9 mouse cellular contexts compared by ENCODE assay signal in the genomic region with DNA sequence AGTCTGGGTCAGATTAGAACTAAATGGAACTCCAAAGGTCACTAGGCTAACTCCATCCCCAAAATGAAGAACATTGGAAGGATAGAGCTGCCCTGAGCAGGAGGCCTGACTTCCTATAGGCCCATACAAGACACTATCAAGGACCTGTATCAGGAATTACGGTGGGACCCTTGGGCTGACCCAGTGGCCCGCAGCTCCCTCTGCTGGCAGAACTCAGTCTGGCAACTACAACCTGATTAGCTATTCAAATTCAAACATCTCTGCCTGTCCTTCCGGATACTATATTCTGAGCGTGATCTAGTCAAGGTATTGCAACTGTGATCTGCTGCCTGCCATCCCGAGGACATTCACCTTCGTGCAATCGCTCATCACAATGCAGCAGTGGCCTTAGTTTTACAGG.
DNase-seq lines count a peak whose midpoint lies in the region; ATAC-seq and TF ChIP-seq lines count a peak whose summit lies in the region.
"Had no signal": no experiment of that assay in that cellular context is flagged by ENCODE, and none has a peak within 500 bp of the region (broad histone marks: within the 10 kb centered on the region; RNA-seq: fewer than 3 reads in every experiment).

No protein-coding gene starts in this region.

- H3K9me3 ChIP-seq in kidney, embryonic 14.5 days (ENCODE audit: control insufficient read depth, low read length), result no peaks in the 10 kb centered on the region
- H3K9me3 ChIP-seq in ES-E14 (ENCODE audit: control insufficient read depth, insufficient read depth, low read depth, low read length), result no peaks in the 10 kb centered on the region
- no peaks in the 10 kb centered on the region for H3K9me3 ChIP-seq in heart, postnatal 0 days (replicated peaks; ENCODE audit: control insufficient read depth, low read length)
- H3K9me3 ChIP-seq in midbrain, embryonic 13.5 days, result no peaks in the 10 kb centered on the region

- TF ChIP-seq CTCF in heart, postnatal 0 days (IDR thresholded peaks at IDR 0.05; ENCODE audit: low read depth), result peak; percentile 66

- 24% methylated on average over 7 of the region's 7 CpGs for WGBS in kidney, embryonic 14.5 days
- 14% methylated on average over 7 of the region's 7 CpGs for WGBS in heart, postnatal 0 days
- WGBS in midbrain, embryonic 13.5 days, result 29% methylated on average over 7 of the region's 7 CpGs

- TF ChIP-seq EP300 in heart, postnatal 0 days (IDR thresholded peaks at IDR 0.05; ENCODE audit: low read depth), result no peak

- H3K4me1 ChIP-seq in kidney, embryonic 14.5 days (ENCODE audit: control insufficient read depth, insufficient read depth, low read length), result no peaks in the 10 kb centered on the region
- no peaks in the 10 kb centered on the region for H3K4me1 ChIP-seq in ES-E14 (ENCODE audit: control insufficient read depth in 2 of 2, insufficient read depth in 2 of 2, low read length in 2 of 2, poor library complexity in 1 of 2)
- H3K4me1 ChIP-seq in heart, postnatal 0 days (ENCODE audit: control insufficient read depth, insufficient read depth), result no peaks in the 10 kb centered on the region
- peaks cover 7% of the 10 kb centered on the region for H3K4me1 ChIP-seq in midbrain, embryonic 13.5 days (replicated peaks)

- in situ Hi-C loops in ES-E14 (cut with MboI; ENCODE audit: low sequenced_read_pairs in 2 of 2, unreplicated experiment in 2 of 2), result loop anchor here in 1 of 2 experiments (10.0 kb wide), 1 partner anchor 172 kb away; no protein-coding TSS in a partner anchor

- intact Hi-C loops in left cerebral cortex, postnatal 10 days (cut with DNase I), result no loop called here

- peak; percentile 17 for DNase-seq in kidney, adult 11 months
- DNase-seq in ES-E14 (ENCODE audit: low read depth, low spot score), result no peak
- DNase-seq in heart, postnatal 0 days (ENCODE audit: low spot score), result no peak
- peak; percentile 21 to 56 for DNase-seq in left cerebral cortex, postnatal 10 days (ENCODE audit: extremely low spot score in 1 of 2, low spot score in 2 of 2)
- DNase-seq in thymus, postnatal 0 days (ENCODE audit: low spot score), result peak; percentile 48

- no peak overlapping the region for H3K27ac ChIP-seq in kidney, embryonic 14.5 days (ENCODE audit: low read depth, low read length)
- H3K27ac ChIP-seq in ES-E14 (ENCODE audit: insufficient read depth, low read depth, low read length, poor library complexity, severe bottlenecking), result no peak overlapping the region
- no peak overlapping the region for H3K27ac ChIP-seq in heart, postnatal 0 days (ENCODE audit: low read depth)
- no peak overlapping the region for H3K27ac ChIP-seq in midbrain, embryonic 13.5 days
- H3K27ac ChIP-seq: macrophage had no signal

- no peak overlapping the region for H3K9ac ChIP-seq in kidney, embryonic 14.5 days (ENCODE audit: low read depth, low read length)
- H3K9ac ChIP-seq in ES-E14 (ENCODE audit: insufficient read depth, low read depth, low read length, poor library complexity, severe bottlenecking), result peak overlapping the region; percentile 46
- H3K9ac ChIP-seq in heart, postnatal 0 days (replicated peaks; ENCODE audit: low read depth, low read length), result no peak overlapping the region
- 0 out of 2 replicates have a peak overlapping the region, but pooled peaks have one; percentile 24 for H3K9ac ChIP-seq in midbrain, embryonic 13.5 days (replicated peaks)

- H3K4me3 ChIP-seq in kidney, embryonic 14.5 days (ENCODE audit: low read length), result no peak overlapping the region
- H3K4me3 ChIP-seq in ES-E14 (ENCODE audit: insufficient read depth in 1 of 2, low read depth in 1 of 2, low read length in 2 of 2, poor library complexity in 1 of 2, severe bottlenecking in 1 of 2), result no peak overlapping the region
- no peak overlapping the region for H3K4me3 ChIP-seq in heart, postnatal 0 days (ENCODE audit: low read depth, low read length)
- H3K4me3 ChIP-seq in midbrain, embryonic 13.5 days (replicated peaks), result no peak overlapping the region

- ATAC-seq in kidney, embryonic 14.5 days (ENCODE audit: low FRiP score, low TSS enrichment), result no peak; the same call in 1 of the 2 replicates
- ATAC-seq in common myeloid progenitor, adult 5-6 weeks (replicated peaks; ENCODE audit: low read depth, poor library complexity, severe bottlenecking), result peak; percentile 67
- ATAC-seq in heart, postnatal 0 days (ENCODE audit: insufficient read depth, low read depth), result no peak
- peak; percentile 65 for ATAC-seq in midbrain, embryonic 13.5 days

- H3K36me3 ChIP-seq in kidney, embryonic 14.5 days (ENCODE audit: control insufficient read depth, insufficient read depth, low read length), result no peaks in the 10 kb centered on the region
- H3K36me3 ChIP-seq in ES-E14 (ENCODE audit: control insufficient read depth, insufficient read depth, low read length, poor library complexity, severe bottlenecking), result no peaks in the 10 kb centered on the region
- no peaks in the 10 kb centered on the region for H3K36me3 ChIP-seq in heart, postnatal 0 days (replicated peaks; ENCODE audit: control insufficient read depth, insufficient read depth, low read length)
- H3K36me3 ChIP-seq in midbrain, embryonic 13.5 days, result no peaks in the 10 kb centered on the region

- H3K4me2 ChIP-seq in kidney, embryonic 14.5 days (replicated peaks; ENCODE audit: low read depth, low read length), result no peak overlapping the region
- H3K4me2 ChIP-seq in heart, postnatal 0 days (ENCODE audit: low read depth, low read length), result no peak overlapping the region
- H3K4me2 ChIP-seq in midbrain, embryonic 13.5 days (replicated peaks), result no peak overlapping the region

- no peaks in the 10 kb centered on the region for H3K27me3 ChIP-seq in kidney, embryonic 14.5 days (ENCODE audit: control insufficient read depth, insufficient read depth, low read length)
- H3K27me3 ChIP-seq in heart, postnatal 0 days (ENCODE audit: control insufficient read depth, insufficient read depth, low read length), result no peaks in the 10 kb centered on the region
- H3K27me3 ChIP-seq in midbrain, embryonic 13.5 days, result no peaks in the 10 kb centered on the region

TF ChIP-seq in ES-E14, 5 proteins besides CTCF, POLR2A, EP300 and RAD21:
- TF ChIP-seq HCFC1 (IDR thresholded peaks at IDR 0.05; ENCODE audit: borderline replicate concordance, insufficient read depth, low read length), result no peak
- no peak for TF ChIP-seq CHD2 (IDR thresholded peaks at IDR 0.05; ENCODE audit: low read depth, low read length)
- peak; percentile 32; the same call in 1 of the 2 replicates for TF ChIP-seq ZC3H11A (IDR thresholded peaks at IDR 0.05; ENCODE audit: borderline replicate concordance, low read depth, low read length)
- no peak for TF ChIP-seq ZNF384 (IDR thresholded peaks at IDR 0.05; ENCODE audit: low read depth, low read length)
- no peak for TF ChIP-seq MAFK (IDR thresholded peaks at IDR 0.05; ENCODE audit: insufficient read depth, low read depth, low read length)

Comparison
In these comparisons a context has a peak if more than half of its experiments do, and no peak if none do; other contexts are left out.
1. DNase-seq: peak in kidney, adult 11 months (single experiment), left cerebral cortex, postnatal 10 days (2 of 2) and thymus, postnatal 0 days (single experiment); none in ES-E14 (single experiment) and heart, postnatal 0 days (single experiment).
2. ATAC-seq: peak in common myeloid progenitor, adult 5-6 weeks (single experiment) and midbrain, embryonic 13.5 days (single experiment); none in kidney, embryonic 14.5 days (single experiment) and heart, postnatal 0 days (single experiment).
3. H3K9ac ChIP-seq: peak in ES-E14 (single experiment) and midbrain, embryonic 13.5 days (single experiment); none in kidney, embryonic 14.5 days (single experiment) and heart, postnatal 0 days (single experiment).